Comparison of ENCODE assay signal across 23 mouse cellular contexts in the genomic region with DNA sequence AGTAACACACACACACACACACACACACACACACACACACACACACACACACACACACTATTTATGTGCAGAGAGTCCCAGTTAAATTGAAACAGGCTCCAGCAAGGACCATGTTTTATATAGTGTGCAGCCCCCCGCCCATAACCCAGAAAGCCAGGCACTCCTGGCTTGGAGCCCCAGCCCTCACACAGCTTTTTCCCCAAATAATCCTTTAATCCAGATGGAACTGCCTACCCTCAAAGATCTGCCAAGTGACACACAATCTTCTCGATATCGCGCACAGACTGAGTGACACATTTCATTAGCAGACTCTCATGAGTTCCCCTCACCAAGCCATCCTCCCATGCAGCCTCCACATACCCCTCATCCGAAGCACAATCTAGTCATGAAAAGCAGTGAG. TPM values are rescaled to one million over a fixed set of nuclear protein-coding genes. Genes with fewer than 3 reads are reported as not detected.
DNase-seq lines count a peak whose midpoint lies in the region; ATAC-seq lines count a peak whose summit lies in the region.
"Had no signal": no experiment of that assay in that cellular context is flagged by ENCODE, and none has a peak within 500 bp of the region (broad histone marks: within the 10 kb centered on the region; RNA-seq: fewer than 3 reads in every experiment).

No protein-coding gene starts in this region.

- H3K9ac ChIP-seq in heart, embryonic 12.5 days, result no peak overlapping the region
- H3K9ac ChIP-seq: liver, postnatal 0 days; neural tube, embryonic 12.5 days; stomach, embryonic 15.5 days had no signal

- peaks cover 13% of the 10 kb centered on the region; the same call in 1 of the 2 replicates for H3K4me1 ChIP-seq in heart, embryonic 12.5 days (replicated peaks)

- no peak overlapping the region for H3K4me3 ChIP-seq in heart, embryonic 12.5 days
- H3K4me3 ChIP-seq: heart, embryonic 10.5 days; left cerebral cortex, adult 2 months; neural tube, embryonic 12.5 days; stomach, embryonic 15.5 days had no signal

- peak; percentile 5 for DNase-seq in heart, adult 11 months
- peak; percentile 26 to 65 for DNase-seq in layer of hippocampus, postnatal 14 days (ENCODE audit: low spot score in 2 of 2)
- DNase-seq in layer of hippocampus, postnatal 25 days (ENCODE audit: extremely low spot score in 1 of 2, low spot score in 1 of 2), result no peak
- peak; percentile 23 for DNase-seq in retina, postnatal 1 day
- DNase-seq in retina, embryonic 14.5 days (ENCODE audit: low spot score), result no peak
- DNase-seq in ovary, postnatal 36 days (ENCODE audit: low spot score), result no peak
- DNase-seq: adrenal gland, adult 2 months; kidney, adult 18-20 months; kidney, postnatal 4 days; liver, postnatal 0 days; right cerebral cortex, adult 18-20 months; right cerebral cortex, postnatal 4 days; thymus, postnatal 25 days had no signal

- H3K36me3 ChIP-seq in heart, embryonic 12.5 days, result no peaks in the 10 kb centered on the region
- H3K36me3 ChIP-seq: heart, embryonic 10.5 days; neural tube, embryonic 12.5 days; stomach, embryonic 15.5 days had no signal

- no peak overlapping the region for H3K4me2 ChIP-seq in heart, embryonic 12.5 days
- H3K4me2 ChIP-seq: liver, embryonic 11.5 days; neural tube, embryonic 12.5 days; stomach, embryonic 15.5 days had no signal

- H3K27me3 ChIP-seq in heart, embryonic 12.5 days (replicated peaks), result peaks cover 30% of the 10 kb centered on the region

- H3K9me3 ChIP-seq in heart, embryonic 12.5 days (replicated peaks), result 0 out of 2 replicates have a peak, but pooled peaks cover 8% of the 10 kb centered on the region
- H3K9me3 ChIP-seq: heart, embryonic 10.5 days; neural tube, embryonic 12.5 days; stomach, embryonic 15.5 days had no signal

- ATAC-seq in heart, embryonic 12.5 days (ENCODE audit: insufficient number of reproducible peaks, low FRiP score), result no peak
- ATAC-seq: liver, postnatal 0 days; lung, postnatal 0 days had no signal

- H3K27ac ChIP-seq in heart, embryonic 12.5 days (ENCODE audit: poor library complexity, severe bottlenecking), result no peak overlapping the region
- H3K27ac ChIP-seq: heart, embryonic 10.5 days; left cerebral cortex, adult 2 months; macrophage; neural tube, embryonic 12.5 days; stomach, embryonic 15.5 days had no signal

- WGBS in heart, embryonic 12.5 days, result 85% methylated on average over 5 of the region's 5 CpGs

RNA-seq across cellular contexts. Expression of gene Cacna1e, which starts 4.2 kb away (rescaled TPM):
- 0.23 and 0.29 TPM in 2 replicates for polyA plus RNA-seq in heart, embryonic 12.5 days (2016; fragmentation: Nextera tagmentation; extraction: Ambion mirVana)
- total RNA-seq in layer of hippocampus, postnatal 14 days (2021), result 100 to 1,000 TPM; 164 to 184 TPM
- total RNA-seq in layer of hippocampus, postnatal 25 days (2021), result 100 to 1,000 TPM; 165 to 231 TPM
- total RNA-seq: MEL had no signal
- polyA plus RNA-seq: C2C12 had no signal

Comparison
In these comparisons a context has a peak if more than half of its experiments do, and no peak if none do; other contexts are left out.
1. DNase-seq: peak in heart, adult 11 months (single experiment), layer of hippocampus, postnatal 14 days (2 of 2) and retina, postnatal 1 day (single experiment); none in layer of hippocampus, postnatal 25 days (0 of 2), retina, embryonic 14.5 days (single experiment) and ovary, postnatal 36 days (single experiment).